Mouse (Mus musculus): ENCODE data around the gene 1810043G02Rik. TPM values are rescaled to one million over a fixed set of nuclear protein-coding genes. Genes with fewer than 3 reads are reported as not detected.
A peak's percentile ranks its signal among the peaks of the same experiment; 100 is the strongest.
"Not testable (repeated sequence)": the region's sequence is repeated elsewhere in the genome, so short reads cannot be mapped to it uniquely, and the experiment has no call there.

Gene 1810043G02Rik
- total RNA-seq (2015; ENCODE audit: low replicate concordance) (0.77 and 3.1 TPM in 2 replicates), total RNA-seq (2017; ENCODE audit: low replicate concordance) (0.28 and 0.68 TPM in 2 replicates)

DNA sequence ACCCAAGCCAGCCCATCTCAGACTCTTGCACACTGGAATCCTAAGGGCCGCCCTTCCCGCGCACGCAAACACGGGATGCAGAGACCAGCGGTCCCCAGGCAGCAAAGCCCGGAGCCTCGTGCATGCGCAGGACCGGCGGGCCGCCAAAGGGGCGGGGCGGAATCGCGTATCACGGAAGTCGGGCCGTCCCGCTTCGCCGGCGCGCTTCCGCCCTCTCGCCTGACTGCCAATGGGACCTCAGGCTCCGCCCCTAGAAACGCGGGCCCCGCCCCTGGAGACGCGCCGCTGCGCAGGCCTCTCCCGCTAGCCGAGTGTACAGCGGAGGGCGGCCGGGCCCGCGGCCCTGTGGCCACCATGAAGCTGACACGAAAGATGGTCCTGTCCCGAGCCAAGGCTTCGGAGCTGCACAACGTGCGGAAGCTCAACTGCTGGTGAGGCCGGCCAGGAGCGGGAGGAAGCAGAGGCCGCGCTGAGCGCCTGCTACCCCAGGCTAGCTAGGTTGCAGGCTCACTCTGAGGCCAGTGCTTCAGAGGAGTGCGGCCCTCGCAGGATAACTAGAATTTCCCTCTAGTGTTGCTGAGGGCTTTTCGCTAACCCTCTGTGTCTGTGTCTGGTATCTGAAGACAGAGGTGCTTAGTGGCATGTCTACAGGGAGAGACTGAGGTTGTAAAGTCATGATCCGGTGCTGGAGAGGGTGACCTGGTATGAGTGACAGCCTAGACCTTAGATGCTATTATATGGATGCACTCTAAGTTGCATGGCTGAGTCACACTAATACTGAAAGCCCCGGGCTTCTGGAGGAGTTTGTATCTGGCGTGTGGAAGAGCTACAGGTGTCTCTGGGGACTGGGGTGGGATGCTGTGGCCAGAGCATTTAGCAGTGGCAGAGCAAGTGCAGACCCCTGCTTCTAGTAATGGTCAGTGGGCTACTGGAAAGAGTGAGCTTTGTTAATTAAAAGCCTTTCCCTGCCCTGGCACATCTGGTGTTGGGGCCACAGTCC is at the start of gene 1810043G02Rik:
TSS of gene 1810043G02Rik (plus strand) at position 174 of the 1,000 bp plus-strand sequence.
- peak; percentile 96 for ATAC-seq (replicated peaks; ENCODE audit: low FRiP score, poor library complexity, severe bottlenecking)

GRCm38 (mm10) chr10:77939685-77940084 is 38.6 kb upstream of the 1810043G02Rik start:
- no peak for ATAC-seq (replicated peaks; ENCODE audit: low FRiP score, poor library complexity, severe bottlenecking)

GRCm38 (mm10) chr10:77950468-77950867 is 27.9 kb upstream of the 1810043G02Rik start:
- ATAC-seq (replicated peaks; ENCODE audit: low FRiP score, poor library complexity, severe bottlenecking), result not testable (repeated sequence)

DNA sequence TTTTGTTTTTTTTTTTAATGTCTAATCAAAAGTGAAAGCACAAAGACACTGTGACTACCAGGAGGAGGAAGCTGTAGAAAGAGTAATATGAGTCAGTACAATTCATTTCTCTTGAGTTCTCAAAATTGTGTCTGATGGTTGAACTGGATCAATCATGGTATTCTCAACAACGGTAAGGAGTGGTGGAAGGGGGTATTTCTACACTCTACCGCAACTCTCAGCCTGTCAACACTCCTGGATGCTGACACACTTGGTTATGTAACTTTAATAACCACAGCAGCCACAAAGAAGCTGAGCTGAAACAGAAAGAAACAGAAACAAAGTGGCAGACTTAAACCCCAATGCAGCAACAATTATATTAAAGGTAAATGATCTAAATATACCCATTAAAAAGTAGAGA is 15.6 kb upstream of the 1810043G02Rik start:
- ATAC-seq (replicated peaks; ENCODE audit: low FRiP score, poor library complexity, severe bottlenecking), result no peak

DNA sequence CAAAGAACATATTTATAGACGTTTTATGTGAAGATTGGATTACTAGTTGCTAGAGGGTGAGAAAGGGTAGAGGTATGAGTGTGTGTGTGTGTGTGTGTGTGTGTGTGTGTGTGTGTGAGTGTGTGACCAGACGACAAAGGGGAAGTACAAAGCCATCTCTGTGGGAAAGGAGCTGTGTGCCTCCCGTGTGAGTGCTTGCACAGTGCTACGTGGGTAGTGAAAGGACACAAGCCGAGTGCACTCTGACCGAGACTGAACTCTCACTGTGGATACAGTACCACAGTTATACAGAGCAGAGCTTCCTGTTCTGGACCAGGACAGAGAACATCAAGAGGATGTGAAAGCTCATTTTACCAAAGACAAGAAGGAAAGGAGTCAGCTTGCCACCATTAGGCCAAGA is 14.4 kb upstream of the 1810043G02Rik start:
- ATAC-seq (replicated peaks; ENCODE audit: low FRiP score, poor library complexity, severe bottlenecking), result no peak

GRCm38 (mm10) chr10:77969274-77969972 is 8.9 kb upstream of the 1810043G02Rik start:
- ATAC-seq (replicated peaks; ENCODE audit: low FRiP score, poor library complexity, severe bottlenecking), result no peak

GRCm38 (mm10) chr10:77969973-77970325 is 8.4 kb upstream of the 1810043G02Rik start:
- ATAC-seq (replicated peaks; ENCODE audit: low FRiP score, poor library complexity, severe bottlenecking), result no peak

DNA sequence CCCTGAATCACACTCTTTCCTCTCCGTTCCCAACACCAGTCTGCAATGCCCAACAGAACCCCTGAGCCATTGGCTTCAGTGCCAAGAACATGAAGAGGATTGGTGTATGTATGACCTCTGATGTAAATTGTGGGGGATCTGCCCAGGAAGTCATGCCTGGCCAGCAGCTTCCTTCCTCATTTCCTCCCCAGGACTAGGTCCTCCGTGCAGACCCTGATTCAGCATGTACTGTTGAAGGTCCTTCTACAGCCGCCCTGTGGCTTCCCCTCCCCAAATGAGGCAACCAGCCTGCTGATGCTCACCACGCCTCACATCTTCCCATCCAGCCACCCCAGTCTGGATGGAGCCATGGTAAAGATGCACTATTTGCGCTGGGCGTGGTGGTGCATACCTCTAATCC is 7.8 kb upstream of the 1810043G02Rik start, which contains the start of gene Trpm2:
TSS of gene Trpm2 (minus strand) at position 83 of the 400 bp plus-strand sequence.
- ATAC-seq (replicated peaks; ENCODE audit: low FRiP score, poor library complexity, severe bottlenecking), result no peak

GRCm38 (mm10) chr10:77971191-77971590 is 7.1 kb upstream of the 1810043G02Rik start:
- no peak for ATAC-seq (replicated peaks; ENCODE audit: low FRiP score, poor library complexity, severe bottlenecking)

DNA sequence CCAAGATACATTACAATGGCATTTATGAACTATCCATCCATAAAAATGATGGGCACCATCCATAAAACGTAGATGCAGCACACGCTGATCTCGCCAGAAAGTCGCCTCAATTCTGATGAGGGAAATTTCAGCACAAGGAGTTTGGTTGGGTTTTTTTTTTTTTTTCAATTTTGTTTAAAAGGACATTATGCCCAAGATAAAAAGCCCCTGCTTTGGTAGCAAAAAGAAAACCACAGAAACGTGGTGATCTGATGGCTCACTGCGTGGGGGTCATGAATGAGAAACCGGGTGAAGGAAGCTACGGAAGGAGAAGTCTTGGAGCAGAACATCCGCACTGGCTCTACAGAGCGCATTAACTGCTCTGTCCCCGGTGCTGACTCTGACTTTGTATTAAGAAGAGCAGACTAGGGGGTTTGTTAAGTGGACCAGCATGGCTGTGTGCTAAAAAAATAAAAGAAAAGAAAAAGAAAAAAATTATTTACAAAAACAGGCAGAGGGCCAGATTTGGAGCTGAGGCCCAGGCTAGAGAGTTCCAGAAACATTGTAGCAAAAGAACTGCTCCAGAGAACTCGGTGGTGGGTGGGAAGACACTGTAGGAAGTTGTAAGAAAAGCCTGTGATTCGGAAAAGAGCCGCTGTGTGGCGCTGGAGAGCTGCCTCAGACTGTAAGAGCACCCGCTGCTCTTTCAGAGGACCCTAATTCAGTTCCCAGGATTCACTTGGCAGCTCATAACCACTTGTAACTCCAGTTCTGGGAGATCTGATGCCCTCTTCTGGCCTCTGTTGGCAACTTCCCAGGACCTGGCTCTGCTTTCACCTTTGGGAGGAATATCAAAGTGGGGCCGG is 6.4 kb upstream of the 1810043G02Rik start:
- ATAC-seq (replicated peaks; ENCODE audit: low FRiP score, poor library complexity, severe bottlenecking), result no peak

- no peak for ATAC-seq (replicated peaks; ENCODE audit: low FRiP score, poor library complexity, severe bottlenecking)
Measured at GRCm38 (mm10) chr10:77974323-77974722, 4.0 kb upstream of the 1810043G02Rik start.

DNA sequence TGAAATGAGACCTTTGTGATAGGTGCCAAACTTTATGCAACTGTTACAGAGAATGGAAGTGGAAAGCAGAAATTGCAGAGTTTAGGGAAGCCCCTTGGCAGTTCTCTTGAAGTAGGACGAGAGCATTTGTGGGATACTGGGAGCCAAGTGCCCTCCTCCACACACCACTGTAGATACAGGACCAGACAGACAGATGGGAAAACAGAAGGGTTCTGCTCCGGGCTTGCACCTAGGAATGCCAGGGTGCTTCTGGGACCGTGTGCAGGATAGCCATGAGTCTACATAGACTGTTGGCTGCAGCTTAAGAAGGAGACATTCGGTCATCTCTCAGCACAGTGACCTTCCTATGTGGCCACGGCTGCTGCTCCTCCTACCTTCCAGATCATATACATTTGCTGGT is 3.5 kb upstream of the 1810043G02Rik start:
- ATAC-seq (replicated peaks; ENCODE audit: low FRiP score, poor library complexity, severe bottlenecking), result no peak

GRCm38 (mm10) chr10:77975653-77976052 is 2.7 kb upstream of the 1810043G02Rik start:
- no peak for ATAC-seq (replicated peaks; ENCODE audit: low FRiP score, poor library complexity, severe bottlenecking)

GRCm38 (mm10) chr10:77976458-77977150 is 1.7 kb upstream of the 1810043G02Rik start:
- no peak for ATAC-seq (replicated peaks; ENCODE audit: low FRiP score, poor library complexity, severe bottlenecking)

GRCm38 (mm10) chr10:77984660-77985059 is 6.3 kb downstream of the 1810043G02Rik start:
- peak; percentile 81 for ATAC-seq (replicated peaks; ENCODE audit: low FRiP score, poor library complexity, severe bottlenecking)

- ATAC-seq (replicated peaks; ENCODE audit: low FRiP score, poor library complexity, severe bottlenecking), result no peak
Measured at GRCm38 (mm10) chr10:77985775-77986174, 7.5 kb downstream of the 1810043G02Rik start.

GRCm38 (mm10) chr10:77995639-77996038 is 17.3 kb downstream of the 1810043G02Rik start:
- ATAC-seq (replicated peaks; ENCODE audit: low FRiP score, poor library complexity, severe bottlenecking), result no peak

- no peak for ATAC-seq (replicated peaks; ENCODE audit: low FRiP score, poor library complexity, severe bottlenecking)
Measured at GRCm38 (mm10) chr10:78000200-78000599, 21.9 kb downstream of the 1810043G02Rik start.

GRCm38 (mm10) chr10:78001796-78002195 is 23.5 kb downstream of the 1810043G02Rik start:
- no peak for ATAC-seq (replicated peaks; ENCODE audit: low FRiP score, poor library complexity, severe bottlenecking)

All from erythroblast, adult 5-6 weeks (primary cell).